Mouse (Mus musculus) embryonic fibroblast, embryonic 13.5 days (primary cell): ENCODE data around the gene Pole3.

Experiments
- CTCF ChIP-seq: IDR thresholded peaks from 2 replicates; pipeline ENCODE4 v1.5.1; 2011; ENCODE audit warnings: mild to moderate bottlenecking, control low read depth, low read length, moderate library complexity, borderline replicate concordance; ENCODE audit not compliant: insufficient read depth
- POLR2A ChIP-seq: IDR thresholded peaks from 2 replicates; pipeline ENCODE4 v1.6.1; 2011; ENCODE audit warnings: low read depth, mild to moderate bottlenecking, control low read depth, low read length, moderate library complexity

GRCm38 (mm10) chr4:62492682-62493081 is 32.2 kb downstream of the Pole3 start:
- TF ChIP-seq CTCF (no peak), POLR2A (no peak)
